Mouse (Mus musculus) forebrain, embryonic 11.5 days (tissue): ENCODE data around the gene Slamf7. TPM values are rescaled to one million over a fixed set of nuclear protein-coding genes. Genes with fewer than 3 reads are reported as not detected.

Experiments
- ATAC-seq: fragments of 200-750 bp; cut with Nextera tagmentation; replicated peaks from 2 replicates; pipeline ENCODE4 v1.8.0; 2017; ENCODE audit warnings: moderate TSS enrichment; ENCODE audit not compliant: low FRiP score
- DNase-seq: peaks from one replicate; pipeline ENCODE4 v3.0.0-alpha.2; 2017; ENCODE audit warnings: low spot score
- H3K27ac ChIP-seq: fragments of 300-500 bp; sonication (generic); 2 replicates; pipeline ENCODE4 v1.5.1; 2014; ENCODE audit warnings: low read depth, low read length
- H3K27me3 ChIP-seq: fragments of 300-500 bp; sonication (generic); 2 replicates; pipeline ENCODE4 v1.6.1; 2014; ENCODE audit warnings: mild to moderate bottlenecking, low read length, mixed read lengths; ENCODE audit not compliant: control insufficient read depth, insufficient read depth
- H3K36me3 ChIP-seq: fragments of 300-500 bp; sonication (generic); 2 replicates; pipeline ENCODE4 v1.6.1; 2014; ENCODE audit warnings: mild to moderate bottlenecking, low read length, moderate library complexity, mixed read lengths; ENCODE audit not compliant: control insufficient read depth, insufficient read depth
- H3K4me1 ChIP-seq: fragments of 300-500 bp; sonication (generic); replicated peaks from 2 replicates; pipeline ENCODE4 v1.6.1; 2014; ENCODE audit warnings: low read length, mixed read lengths; ENCODE audit not compliant: control insufficient read depth, insufficient read depth
- H3K4me2 ChIP-seq: fragments of 300-500 bp; sonication (generic); 2 replicates; pipeline ENCODE4 v1.6.1; 2014; ENCODE audit warnings: low read depth, mild to moderate bottlenecking, low read length, moderate library complexity, mixed read lengths; ENCODE audit not compliant: severe bottlenecking
- H3K4me3 ChIP-seq: fragments of 300-500 bp; sonication (generic); 2 replicates; pipeline ENCODE4 v1.5.1; 2014; ENCODE audit warnings: low read depth, low read length
- H3K9ac ChIP-seq: fragments of 300-500 bp; sonication (generic); 2 replicates; pipeline ENCODE4 v1.6.1; 2014; ENCODE audit warnings: low read length
- H3K9me3 ChIP-seq: fragments of 300-500 bp; sonication (generic); 2 replicates; pipeline ENCODE4 v1.6.1; 2016; ENCODE audit warnings: low read length, mixed read lengths; ENCODE audit not compliant: control insufficient read depth
- WGBS: fragments of 180-500 bp; shearing (Covaris S2); extraction: QIAGEN DNeasy Blood & Tissue Kit; methylation state at CpG from one replicate; pipeline ENCODE4 v1.1.7; 2014; 5-methylcytosine and 5-hydroxymethylcytosine counted together
- polyA plus RNA-seq: library from polyadenylated mRNA; unstranded; fragments of >200 nt; fragmentation: Nextera tagmentation; extraction: Ambion mirVana; gene quantifications from 2 replicates; pipeline ENCODE4 v1.2.1, GENCODE M21; 2014

Gene Slamf7
- polyA plus RNA-seq, 1 experiment from 2014 or later, result not detected

- Histone ChIP-seq H3K36me3 (no peaks in the 10 kb centered on the region), H3K9me3 (no peaks in the 10 kb centered on the region), H3K27me3 (no peaks in the 10 kb centered on the region), H3K4me2 (no peak overlapping the region), H3K4me3 (no peak overlapping the region), H3K9ac (no peak overlapping the region), H3K4me1 (no peaks in the 10 kb centered on the region), H3K27ac (no peak overlapping the region)
- ATAC-seq (no peak), DNase-seq (no peak)
- WGBS, result 85% methylated on average over 5 of the region's 5 CpGs
Observed at GRCm38 (mm10) chr1:171647716-171648115, 5.1 kb downstream of the Slamf7 start.

- H3K9me3 ChIP-seq, result no peaks in the 10 kb centered on the region
- no peak overlapping the region for H3K4me2 ChIP-seq
- no peak for ATAC-seq
- WGBS, result 88% methylated on average over 5 of the region's 5 CpGs
- H3K4me1 ChIP-seq, result no peaks in the 10 kb centered on the region
- no peak overlapping the region for H3K4me3 ChIP-seq
- H3K36me3 ChIP-seq, result no peaks in the 10 kb centered on the region
- H3K27ac ChIP-seq, result no peak overlapping the region
- no peak for DNase-seq
- H3K27me3 ChIP-seq, result no peaks in the 10 kb centered on the region
- H3K9ac ChIP-seq, result no peak overlapping the region
Observed at GRCm38 (mm10) chr1:171646429-171646940, 6.3 kb downstream of the Slamf7 start.

GRCm38 (mm10) chr1:171643612-171644011 is 9.2 kb downstream of the Slamf7 start:
- Histone ChIP-seq H3K36me3 (no peaks in the 10 kb centered on the region), H3K27ac (no peak overlapping the region), H3K27me3 (no peaks in the 10 kb centered on the region), H3K4me3 (no peak overlapping the region), H3K9ac (no peak overlapping the region), H3K4me2 (no peak overlapping the region), H3K9me3 (no peaks in the 10 kb centered on the region), H3K4me1 (no peaks in the 10 kb centered on the region)
- WGBS, result 84% methylated on average over 7 of the region's 7 CpGs
- DNase-seq (no peak), ATAC-seq (no peak)

- Histone ChIP-seq H3K9me3 (no peaks in the 10 kb centered on the region), H3K4me3 (no peak overlapping the region), H3K4me2 (no peak overlapping the region), H3K36me3 (no peaks in the 10 kb centered on the region), H3K9ac (no peak overlapping the region), H3K4me1 (no peaks in the 10 kb centered on the region), H3K27ac (no peak overlapping the region), H3K27me3 (no peaks in the 10 kb centered on the region)
- no peak for DNase-seq
- ATAC-seq, result no peak
- 94% methylated on average over 6 of the region's 6 CpGs for WGBS
Observed at GRCm38 (mm10) chr1:171640796-171641195, 12.0 kb downstream of the Slamf7 start.

- ATAC-seq (no peak), DNase-seq (no peak)
- Histone ChIP-seq H3K9ac (no peak overlapping the region), H3K27me3 (no peaks in the 10 kb centered on the region), H3K36me3 (no peaks in the 10 kb centered on the region), H3K4me2 (no peak overlapping the region), H3K27ac (no peak overlapping the region), H3K9me3 (no peaks in the 10 kb centered on the region), H3K4me1 (no peaks in the 10 kb centered on the region), H3K4me3 (no peak overlapping the region)
- WGBS, result 73% methylated on average over 2 of the region's 2 CpGs
Observed at GRCm38 (mm10) chr1:171638686-171639085, 14.1 kb downstream of the Slamf7 start.

- WGBS, result 85% methylated on average over 8 of the region's 8 CpGs
- no peaks in the 10 kb centered on the region for H3K36me3 ChIP-seq
- no peak overlapping the region for H3K4me2 ChIP-seq
- DNase-seq (no peak), ATAC-seq (no peak)
- no peaks in the 10 kb centered on the region for H3K9me3 ChIP-seq
- no peak overlapping the region for H3K27ac ChIP-seq
- no peaks in the 10 kb centered on the region for H3K4me1 ChIP-seq
- H3K9ac ChIP-seq, result no peak overlapping the region
- H3K4me3 ChIP-seq, result no peak overlapping the region
- no peaks in the 10 kb centered on the region for H3K27me3 ChIP-seq
Observed at GRCm38 (mm10) chr1:171637101-171637500, 15.7 kb downstream of the Slamf7 start.

- Histone ChIP-seq H3K27ac (no peak overlapping the region), H3K9ac (no peak overlapping the region), H3K4me2 (no peak overlapping the region), H3K9me3 (no peaks in the 10 kb centered on the region), H3K4me3 (no peak overlapping the region), H3K27me3 (no peaks in the 10 kb centered on the region), H3K36me3 (no peaks in the 10 kb centered on the region), H3K4me1 (no peaks in the 10 kb centered on the region)
- DNase-seq (no peak), ATAC-seq (no peak)
- 69% methylated on average over 6 of the region's 6 CpGs for WGBS
Observed at GRCm38 (mm10) chr1:171635696-171636095, 17.1 kb downstream of the Slamf7 start.

- Histone ChIP-seq H3K4me3 (no peak overlapping the region), H3K4me1 (no peaks in the 10 kb centered on the region), H3K4me2 (no peak overlapping the region), H3K27ac (no peak overlapping the region), H3K36me3 (no peaks in the 10 kb centered on the region), H3K27me3 (no peaks in the 10 kb centered on the region), H3K9me3 (no peaks in the 10 kb centered on the region), H3K9ac (no peak overlapping the region)
- no peak for ATAC-seq
- no peak for DNase-seq
- WGBS, result 76% methylated on average over 2 of the region's 2 CpGs
Observed at GRCm38 (mm10) chr1:171631447-171631846, 21.4 kb downstream of the Slamf7 start.

- no peak for ATAC-seq
- 91% methylated on average over 4 of the region's 4 CpGs for WGBS
- H3K9ac ChIP-seq, result no peak overlapping the region
Observed at GRCm38 (mm10) chr1:171630912-171631311, 21.9 kb downstream of the Slamf7 start.

More at GRCm38 (mm10) chr1:171630912-171631311, 21.9 kb downstream of the Slamf7 start:
- DNase-seq, result no peak
- Histone ChIP-seq H3K4me2 (no peak overlapping the region), H3K27me3 (no peaks in the 10 kb centered on the region), H3K27ac (no peak overlapping the region), H3K4me3 (no peak overlapping the region), H3K9me3 (no peaks in the 10 kb centered on the region), H3K36me3 (no peaks in the 10 kb centered on the region), H3K4me1 (no peaks in the 10 kb centered on the region)
